Mouse (Mus musculus): ENCODE results near the gene Zrsr1. TPM values are rescaled to one million over a fixed set of nuclear protein-coding genes. Genes with fewer than 3 reads are reported as not detected.

Zrsr1 gene
- polyA plus RNA-seq, 1 experiment from 2014 or later: 2.7 TPM

GRCm38 (mm10) chr11:22978711-22979110 lies 6.9 kb downstream of the Zrsr1 start:
- Histone ChIP-seq H3K4me3 (ENCODE audit: low read depth, low read length) (no peak overlapping the region), H3K27ac (replicated peaks; ENCODE audit: low read depth, low read length) (no peak overlapping the region), H3K4me2 (ENCODE audit: low read depth, severe bottlenecking) (no peak overlapping the region), H3K9ac (ENCODE audit: low read length) (no peak overlapping the region), H3K9me3 (ENCODE audit: control insufficient read depth, low read length) (no peaks in the 10 kb centered on the region), H3K4me1 (ENCODE audit: control insufficient read depth, insufficient read depth, low read length) (peaks cover 6% of the 10 kb centered on the region), H3K27me3 (ENCODE audit: control insufficient read depth, insufficient read depth, low read length) (no peaks in the 10 kb centered on the region), H3K36me3 (ENCODE audit: control insufficient read depth, insufficient read depth, low read length) (0 out of 2 replicates have a peak, but pooled peaks cover 2% of the 10 kb centered on the region)
- DNase-seq (ENCODE audit: low spot score) (no peak), ATAC-seq (ENCODE audit: insufficient number of reproducible peaks, low FRiP score, low TSS enrichment, low read depth) (no peak)
- WGBS: 78% methylated on average over 1 of the region's 1 CpGs

DNA sequence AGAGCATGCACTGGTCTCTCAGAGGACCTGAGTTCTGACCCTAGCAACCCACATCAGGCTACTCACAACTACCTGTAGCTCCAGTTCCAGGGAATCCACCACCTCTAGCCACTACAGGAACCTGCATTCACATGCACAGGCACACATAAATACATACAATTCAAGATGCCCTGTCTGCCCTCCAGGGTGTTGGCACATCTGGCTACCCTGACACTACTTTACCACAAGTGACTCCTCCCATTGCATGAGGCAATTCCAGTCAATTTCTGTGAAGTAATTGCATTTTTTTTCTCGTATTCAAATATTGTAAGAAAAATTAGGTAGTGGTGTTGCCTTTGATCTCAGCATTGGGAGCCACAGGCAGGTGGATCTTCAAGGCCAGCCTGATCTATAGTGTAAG lies 7.4 kb downstream of the Zrsr1 start:
- Histone ChIP-seq H3K27me3 (ENCODE audit: control insufficient read depth, insufficient read depth, low read length) (no peaks in the 10 kb centered on the region), H3K4me1 (ENCODE audit: control insufficient read depth, insufficient read depth, low read length) (peaks cover 6% of the 10 kb centered on the region), H3K36me3 (ENCODE audit: control insufficient read depth, insufficient read depth, low read length) (no peaks in the 10 kb centered on the region), H3K27ac (replicated peaks; ENCODE audit: low read depth, low read length) (no peak overlapping the region), H3K9me3 (ENCODE audit: control insufficient read depth, low read length) (no peaks in the 10 kb centered on the region), H3K4me2 (ENCODE audit: low read depth, severe bottlenecking) (no peak overlapping the region), H3K9ac (ENCODE audit: low read length) (no peak overlapping the region), H3K4me3 (ENCODE audit: low read depth, low read length) (no peak overlapping the region)
- DNase-seq (ENCODE audit: low spot score): no peak
- ATAC-seq (ENCODE audit: insufficient number of reproducible peaks, low FRiP score, low TSS enrichment, low read depth): no peak
- 93% methylated on average over 1 of the region's 1 CpGs for WGBS

- H3K9me3 ChIP-seq (ENCODE audit: control insufficient read depth, low read length): no peaks in the 10 kb centered on the region
- peak overlapping the region; percentile 66 for H3K4me3 ChIP-seq (ENCODE audit: low read depth, low read length)
- peak overlapping the region; percentile 61 for H3K4me2 ChIP-seq (ENCODE audit: low read depth, severe bottlenecking)
- H3K9ac ChIP-seq (ENCODE audit: low read length): 0 out of 2 replicates have a peak overlapping the region, but pooled peaks have one; percentile 22
- no peaks in the 10 kb centered on the region for H3K27me3 ChIP-seq (ENCODE audit: control insufficient read depth, insufficient read depth, low read length)
- DNase-seq (ENCODE audit: low spot score): no peak
- H3K36me3 ChIP-seq (ENCODE audit: control insufficient read depth, insufficient read depth, low read length): no peaks in the 10 kb centered on the region
- no peak for ATAC-seq (ENCODE audit: insufficient number of reproducible peaks, low FRiP score, low TSS enrichment, low read depth)
- 38% methylated on average over 4 of the region's 4 CpGs for WGBS
- peaks cover 6% of the 10 kb centered on the region for H3K4me1 ChIP-seq (ENCODE audit: control insufficient read depth, insufficient read depth, low read length)
- H3K27ac ChIP-seq (replicated peaks; ENCODE audit: low read depth, low read length): no peak overlapping the region
Measured at GRCm38 (mm10) chr11:22981041-22981440, 9.2 kb downstream of the Zrsr1 start.

DNA sequence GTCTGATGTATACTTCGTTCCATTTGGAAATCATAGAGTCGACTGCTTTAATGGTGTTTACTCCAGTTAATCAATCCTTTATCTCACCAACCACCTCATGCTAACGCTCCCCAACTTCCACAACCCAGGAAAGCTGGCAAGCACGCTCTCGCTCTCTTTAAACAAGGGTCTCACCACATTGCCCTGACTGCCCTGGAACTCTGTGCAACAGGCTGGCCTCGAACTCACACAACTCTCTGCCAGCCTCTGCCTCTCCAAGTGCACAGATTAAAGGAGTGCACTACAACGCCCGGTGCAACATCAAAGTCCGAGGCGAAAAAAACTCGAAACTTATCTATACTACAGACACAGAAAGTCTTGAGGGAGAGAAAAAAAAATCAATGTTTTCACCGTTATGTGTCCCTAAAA lies 9.7 kb downstream of the Zrsr1 start:
- WGBS: 4% methylated on average over 12 of the region's 12 CpGs
- Histone ChIP-seq H3K27ac (replicated peaks; ENCODE audit: low read depth, low read length) (peak overlapping the region; percentile 92; the same call in 1 of the 2 replicates), H3K4me2 (ENCODE audit: low read depth, severe bottlenecking) (peak overlapping the region; percentile 61), H3K27me3 (ENCODE audit: control insufficient read depth, insufficient read depth, low read length) (no peaks in the 10 kb centered on the region), H3K9me3 (ENCODE audit: control insufficient read depth, low read length) (no peaks in the 10 kb centered on the region), H3K9ac (ENCODE audit: low read length) (peak overlapping the region; percentile 75), H3K4me3 (ENCODE audit: low read depth, low read length) (peak overlapping the region; percentile 66), H3K36me3 (ENCODE audit: control insufficient read depth, insufficient read depth, low read length) (no peaks in the 10 kb centered on the region), H3K4me1 (ENCODE audit: control insufficient read depth, insufficient read depth, low read length) (peaks cover 6% of the 10 kb centered on the region)
- ATAC-seq (ENCODE audit: insufficient number of reproducible peaks, low FRiP score, low TSS enrichment, low read depth) (peak; percentile 40; the same call in 1 of the 2 replicates), DNase-seq (ENCODE audit: low spot score) (no peak)

- Histone ChIP-seq H3K27ac (replicated peaks; ENCODE audit: low read depth, low read length) (peak within 1 kb of the TSS; percentile 92), H3K9ac (ENCODE audit: low read length) (peak within 1 kb of the TSS; percentile 75), H3K9me3 (ENCODE audit: control insufficient read depth, low read length) (no peaks in the 10 kb centered on the region), H3K27me3 (ENCODE audit: control insufficient read depth, insufficient read depth, low read length) (no peaks in the 10 kb centered on the region), H3K4me3 (ENCODE audit: low read depth, low read length) (peak within 1 kb of the TSS; percentile 66), H3K4me2 (ENCODE audit: low read depth, severe bottlenecking) (peak within 1 kb of the TSS; percentile 61), H3K36me3 (ENCODE audit: control insufficient read depth, insufficient read depth, low read length) (no peaks in the 10 kb centered on the region), H3K4me1 (ENCODE audit: control insufficient read depth, insufficient read depth, low read length) (peaks cover 6% of the 10 kb centered on the region)
- peak; percentile 96 for DNase-seq (ENCODE audit: low spot score)
- 4% methylated on average over 42 of the region's 42 CpGs for WGBS
- peak; percentile 90 for ATAC-seq (ENCODE audit: insufficient number of reproducible peaks, low FRiP score, low TSS enrichment, low read depth)
Measured at GRCm38 (mm10) chr11:22981984-22982757, 10.4 kb downstream of the Zrsr1 start, which contains the start of the genes Gm28048 and Commd1. Gene Gm28048 (minus strand): TSS chr11:22982090. Gene Commd1 (minus strand): TSS chr11:22982382.

DNA sequence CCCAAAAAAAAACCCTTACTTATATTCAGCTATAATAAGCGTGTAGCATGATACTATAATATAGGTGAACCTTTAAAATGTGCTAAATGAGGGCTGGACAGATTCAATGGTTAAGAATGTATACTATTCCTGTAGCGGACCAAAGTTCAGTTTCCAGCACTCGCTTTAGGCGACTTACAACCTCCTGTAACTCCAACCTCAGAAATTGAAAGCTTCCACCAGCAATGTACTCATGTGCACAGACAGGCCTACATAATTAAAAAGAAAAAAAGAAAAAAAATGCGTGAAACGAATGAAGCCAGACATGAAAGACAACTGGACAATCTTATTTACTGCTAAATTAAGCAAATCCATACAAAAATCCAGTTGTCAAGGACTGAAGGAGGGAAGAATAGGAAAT lies 11.0 kb downstream of the Zrsr1 start:
- Histone ChIP-seq H3K4me1 (ENCODE audit: control insufficient read depth, insufficient read depth, low read length) (peaks cover 6% of the 10 kb centered on the region), H3K4me2 (ENCODE audit: low read depth, severe bottlenecking) (no peak overlapping the region), H3K36me3 (ENCODE audit: control insufficient read depth, insufficient read depth, low read length) (no peaks in the 10 kb centered on the region), H3K27ac (replicated peaks; ENCODE audit: low read depth, low read length) (no peak overlapping the region), H3K4me3 (ENCODE audit: low read depth, low read length) (no peak overlapping the region), H3K9ac (ENCODE audit: low read length) (no peak overlapping the region), H3K9me3 (ENCODE audit: control insufficient read depth, low read length) (no peaks in the 10 kb centered on the region), H3K27me3 (ENCODE audit: control insufficient read depth, insufficient read depth, low read length) (no peaks in the 10 kb centered on the region)
- ATAC-seq (ENCODE audit: insufficient number of reproducible peaks, low FRiP score, low TSS enrichment, low read depth): no peak
- DNase-seq (ENCODE audit: low spot score): no peak
- WGBS: 77% methylated on average over 6 of the region's 6 CpGs

DNA sequence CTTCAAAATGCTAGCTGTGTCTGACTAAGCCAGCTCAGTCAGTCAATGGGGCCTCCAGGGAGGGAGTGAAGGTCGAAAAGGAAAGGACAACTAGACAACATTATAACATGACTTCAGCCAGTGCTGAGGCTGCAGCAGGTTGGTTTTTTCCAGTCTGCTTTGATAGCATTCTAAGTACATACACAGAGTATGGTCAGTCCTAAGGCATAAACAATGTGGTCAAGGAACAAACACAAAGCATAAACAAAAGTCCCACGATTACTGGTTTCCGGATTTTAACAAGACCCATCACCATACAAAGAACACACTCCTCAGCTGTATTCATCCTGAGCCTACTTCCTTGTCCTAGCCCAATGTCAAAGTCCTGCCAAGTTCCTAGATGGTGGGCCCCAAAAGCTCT lies 13.7 kb downstream of the Zrsr1 start:
- Histone ChIP-seq H3K27me3 (ENCODE audit: control insufficient read depth, insufficient read depth, low read length) (no peaks in the 10 kb centered on the region), H3K4me3 (ENCODE audit: low read depth, low read length) (no peak overlapping the region), H3K36me3 (ENCODE audit: control insufficient read depth, insufficient read depth, low read length) (no peaks in the 10 kb centered on the region), H3K9ac (ENCODE audit: low read length) (no peak overlapping the region), H3K4me1 (ENCODE audit: control insufficient read depth, insufficient read depth, low read length) (peaks cover 6% of the 10 kb centered on the region), H3K27ac (replicated peaks; ENCODE audit: low read depth, low read length) (no peak overlapping the region), H3K9me3 (ENCODE audit: control insufficient read depth, low read length) (no peaks in the 10 kb centered on the region), H3K4me2 (ENCODE audit: low read depth, severe bottlenecking) (no peak overlapping the region)
- 82% methylated on average over 3 of the region's 3 CpGs for WGBS
- ATAC-seq (ENCODE audit: insufficient number of reproducible peaks, low FRiP score, low TSS enrichment, low read depth): no peak
- no peak for DNase-seq (ENCODE audit: low spot score)

DNA sequence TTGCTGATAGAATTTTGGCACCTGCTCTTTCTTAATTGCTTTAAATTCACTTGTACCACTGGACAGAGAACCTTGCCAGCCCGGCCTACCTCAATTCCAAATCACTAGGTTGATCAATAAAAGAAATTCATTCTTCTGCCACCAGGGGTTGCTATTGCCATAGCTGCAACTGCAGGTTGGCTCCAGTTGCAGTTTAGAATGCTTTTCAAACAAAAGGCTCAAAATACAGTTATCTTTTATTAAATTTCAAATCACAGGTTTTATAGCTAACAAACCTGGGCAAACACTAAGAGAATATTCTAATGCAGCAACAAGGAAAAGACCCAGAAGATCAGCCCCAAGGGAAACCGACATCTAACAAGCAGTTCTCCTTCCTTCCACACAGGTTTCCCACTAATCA lies 15.6 kb downstream of the Zrsr1 start:
- Histone ChIP-seq H3K9me3 (ENCODE audit: control insufficient read depth, low read length) (no peaks in the 10 kb centered on the region), H3K9ac (ENCODE audit: low read length) (no peak overlapping the region), H3K4me3 (ENCODE audit: low read depth, low read length) (no peak overlapping the region), H3K36me3 (ENCODE audit: control insufficient read depth, insufficient read depth, low read length) (no peaks in the 10 kb centered on the region), H3K27ac (replicated peaks; ENCODE audit: low read depth, low read length) (no peak overlapping the region), H3K27me3 (ENCODE audit: control insufficient read depth, insufficient read depth, low read length) (no peaks in the 10 kb centered on the region), H3K4me2 (ENCODE audit: low read depth, severe bottlenecking) (no peak overlapping the region), H3K4me1 (ENCODE audit: control insufficient read depth, insufficient read depth, low read length) (peaks cover 9% of the 10 kb centered on the region)
- peak; percentile 36 for DNase-seq (ENCODE audit: low spot score)
- WGBS: 50% methylated on average over 2 of the region's 2 CpGs
- ATAC-seq (ENCODE audit: insufficient number of reproducible peaks, low FRiP score, low TSS enrichment, low read depth): no peak
